Mouse (Mus musculus) embryonic facial prominence, embryonic 11.5 days (tissue): Measurements from ENCODE around the gene 9030025P20Rik. TPM values are rescaled to one million over a fixed set of nuclear protein-coding genes. Genes with fewer than 3 reads are reported as not detected.
"Not testable (repeated sequence)": the region's sequence is repeated elsewhere in the genome, so short reads cannot be mapped to it uniquely, and the experiment has no call there.

Experiments
- ATAC-seq: fragments of 200-750 bp; cut with Nextera tagmentation; replicated peaks from 2 replicates; pipeline ENCODE4 v1.8.0; 2017; ENCODE audit warnings: low read depth; ENCODE audit not compliant: insufficient number of reproducible peaks, low FRiP score, low TSS enrichment
- DNase-seq: peaks from one replicate; pipeline ENCODE4 v3.0.0-alpha.2; 2015; ENCODE audit warnings: low spot score
- H3K27ac ChIP-seq: fragments of 300-500 bp; sonication (generic); replicated peaks from 2 replicates; pipeline ENCODE4 v1.5.1; 2014; ENCODE audit warnings: mild to moderate bottlenecking, low read depth, low read length, control low read depth
- H3K27me3 ChIP-seq: fragments of 300-500 bp; sonication (generic); 2 replicates; pipeline ENCODE4 v1.6.1; 2014; ENCODE audit warnings: mild to moderate bottlenecking, low read length, moderate library complexity, mixed read lengths; ENCODE audit not compliant: control insufficient read depth, insufficient read depth
- H3K36me3 ChIP-seq: fragments of 300-500 bp; sonication (generic); replicated peaks from 2 replicates; pipeline ENCODE4 v1.6.1; 2014; ENCODE audit warnings: low read depth, mild to moderate bottlenecking, low read length, moderate library complexity, mixed read lengths; ENCODE audit not compliant: control insufficient read depth, insufficient read depth
- H3K4me1 ChIP-seq: fragments of 300-500 bp; sonication (generic); 2 replicates; pipeline ENCODE4 v1.6.1; 2014; ENCODE audit warnings: low read length, mixed read lengths; ENCODE audit not compliant: control insufficient read depth, insufficient read depth
- H3K4me2 ChIP-seq: fragments of 300-500 bp; sonication (generic); 2 replicates; pipeline ENCODE4 v1.6.1; 2014; ENCODE audit warnings: low read depth, mild to moderate bottlenecking, control low read depth, low read length, moderate library complexity
- H3K4me3 ChIP-seq: fragments of 300-500 bp; sonication (generic); 2 replicates; pipeline ENCODE4 v1.5.1; 2014; ENCODE audit warnings: low read depth, low read length, control low read depth
- H3K9ac ChIP-seq: fragments of 300-500 bp; sonication (generic); replicated peaks from 2 replicates; pipeline ENCODE4 v1.6.1; 2014; ENCODE audit warnings: mild to moderate bottlenecking, control low read depth, low read length
- H3K9me3 ChIP-seq: fragments of 300-500 bp; sonication (generic); replicated peaks from 2 replicates; pipeline ENCODE4 v1.6.1; 2016; ENCODE audit warnings: mild to moderate bottlenecking, low read length, inconsistent platforms, mixed read lengths; ENCODE audit not compliant: control insufficient read depth
- WGBS: fragments of 180-500 bp; shearing (Covaris S2); extraction: QIAGEN DNeasy Blood & Tissue Kit; methylation state at CpG from one replicate; pipeline ENCODE4 v1.1.7; 2014; 5-methylcytosine and 5-hydroxymethylcytosine counted together
- polyA plus RNA-seq: library from polyadenylated mRNA; unstranded; fragments of >200 nt; fragmentation: Nextera tagmentation; extraction: Ambion mirVana; gene quantifications from 2 replicates; pipeline ENCODE4 v1.2.1, GENCODE M21; 2014

The 9030025P20Rik gene
- polyA plus RNA-seq, 1 experiment from 2014 or later, result 10.7 TPM

DNA sequence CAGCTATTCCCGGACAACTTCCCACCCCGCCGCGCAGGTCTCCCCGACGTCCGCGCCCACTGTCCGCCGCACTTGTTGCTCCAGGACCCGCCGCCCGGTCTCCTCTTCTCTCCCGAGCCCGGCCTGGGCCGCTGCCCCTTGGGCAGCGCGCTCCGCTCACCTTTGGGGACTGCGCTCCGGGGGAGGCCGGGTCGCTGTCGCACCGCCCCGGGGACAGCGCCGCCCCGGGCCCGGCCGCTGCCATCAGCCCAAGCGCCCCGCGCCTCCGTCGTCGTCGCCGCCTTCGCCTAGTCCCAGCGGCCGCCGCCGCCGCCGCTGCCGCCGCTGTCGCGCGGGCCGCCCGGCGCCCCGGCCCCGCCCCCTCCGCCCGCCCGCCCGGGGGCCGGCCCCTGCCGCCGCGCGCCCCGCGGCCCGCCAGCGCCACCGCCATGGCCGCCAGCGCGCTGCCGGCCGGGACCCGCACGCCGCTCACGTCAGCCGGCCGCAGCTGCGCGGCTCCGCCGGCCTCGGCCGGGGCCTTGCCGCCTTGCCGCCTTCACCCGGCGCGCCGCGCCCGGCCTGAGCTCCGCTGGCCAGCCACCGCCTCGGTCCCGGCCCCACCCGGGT is 17.2 kb upstream of the 9030025P20Rik start, which contains the start of gene Phf10:
TSS of gene Phf10 (minus strand) at position 323 of the 606 bp plus-strand sequence.
- not testable (repeated sequence) for H3K27me3 ChIP-seq, H3K27ac ChIP-seq, H3K9me3 ChIP-seq, H3K36me3 ChIP-seq, H3K4me1 ChIP-seq, ATAC-seq
- Histone ChIP-seq H3K9ac (peak within 1 kb of the TSS; percentile 76), H3K4me3 (peak within 1 kb of the TSS; percentile 66), H3K4me2 (peak within 1 kb of the TSS; percentile 90)
- DNase-seq, result peak; percentile 28
- 0% methylated on average over 34 of the region's 100 CpGs for WGBS

DNA sequence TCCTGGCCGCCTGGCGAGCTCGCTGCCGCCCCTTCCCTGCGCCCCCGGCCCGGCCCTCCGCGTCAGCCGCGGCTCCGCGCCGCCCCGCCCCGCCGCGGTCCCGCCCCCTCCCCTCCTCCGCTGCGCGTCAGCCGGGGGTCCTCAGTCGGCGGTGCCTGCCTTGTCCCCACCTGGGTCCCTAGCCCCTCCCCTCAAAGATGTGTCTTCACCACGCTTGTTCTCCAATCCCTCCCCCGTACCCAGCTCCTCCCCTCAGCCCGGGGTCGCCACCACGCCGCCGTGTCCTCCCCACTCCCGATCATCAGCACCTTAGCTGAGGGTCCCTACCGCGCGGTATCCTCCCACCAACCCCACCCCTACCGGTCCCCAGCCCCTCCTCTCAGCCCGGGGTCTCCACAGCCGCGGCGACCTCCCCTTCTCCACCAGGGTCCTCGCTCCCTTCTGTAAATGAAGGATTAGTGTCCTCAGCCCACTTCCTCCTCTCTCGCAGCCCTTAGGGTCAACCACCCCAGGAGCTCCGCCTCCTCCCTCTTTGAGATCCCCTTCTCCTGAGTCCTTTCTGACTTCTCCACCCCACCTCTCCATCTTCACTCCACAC is 16.6 kb upstream of the 9030025P20Rik start:
- H3K9me3 ChIP-seq, H3K27ac ChIP-seq, H3K27me3 ChIP-seq, H3K9ac ChIP-seq, H3K4me3 ChIP-seq, H3K4me1 ChIP-seq, H3K4me2 ChIP-seq, H3K36me3 ChIP-seq, DNase-seq: not testable (repeated sequence)
- ATAC-seq, result peak; percentile 92
- no CpG with 5 or more reads among the region's 44 CpGs for WGBS

DNA sequence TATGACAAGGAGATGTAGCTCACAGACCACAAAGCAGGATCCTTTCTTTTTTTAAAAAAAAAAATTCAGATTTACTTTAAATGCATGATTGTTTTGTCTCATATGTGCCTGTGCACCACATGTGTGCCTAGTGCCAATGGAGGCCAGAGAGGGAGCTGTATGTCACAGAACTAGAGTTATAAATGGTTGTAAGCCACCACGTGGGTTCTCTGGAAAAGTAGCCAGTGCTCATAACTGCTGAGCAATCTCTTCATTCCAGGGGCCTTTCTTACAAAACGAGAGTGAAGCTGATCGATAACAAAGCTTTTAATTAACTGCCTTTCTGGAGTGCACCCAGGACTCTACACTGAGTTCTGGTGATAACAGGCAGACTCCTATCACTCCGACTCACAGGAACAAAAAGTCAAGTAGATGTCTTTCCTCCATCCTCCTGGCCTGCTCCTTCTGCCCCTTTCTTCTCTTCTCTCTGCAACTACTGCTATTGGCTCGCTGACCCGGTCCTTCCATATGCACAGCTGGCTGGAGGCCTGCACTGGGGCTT is 9.8 kb upstream of the 9030025P20Rik start:
- H3K27ac ChIP-seq, H3K36me3 ChIP-seq, H3K27me3 ChIP-seq, H3K4me2 ChIP-seq, H3K4me1 ChIP-seq, DNase-seq, H3K4me3 ChIP-seq, ATAC-seq, H3K9ac ChIP-seq, H3K9me3 ChIP-seq: not testable (repeated sequence)
- no CpG with 5 or more reads among the region's 6 CpGs for WGBS

DNA sequence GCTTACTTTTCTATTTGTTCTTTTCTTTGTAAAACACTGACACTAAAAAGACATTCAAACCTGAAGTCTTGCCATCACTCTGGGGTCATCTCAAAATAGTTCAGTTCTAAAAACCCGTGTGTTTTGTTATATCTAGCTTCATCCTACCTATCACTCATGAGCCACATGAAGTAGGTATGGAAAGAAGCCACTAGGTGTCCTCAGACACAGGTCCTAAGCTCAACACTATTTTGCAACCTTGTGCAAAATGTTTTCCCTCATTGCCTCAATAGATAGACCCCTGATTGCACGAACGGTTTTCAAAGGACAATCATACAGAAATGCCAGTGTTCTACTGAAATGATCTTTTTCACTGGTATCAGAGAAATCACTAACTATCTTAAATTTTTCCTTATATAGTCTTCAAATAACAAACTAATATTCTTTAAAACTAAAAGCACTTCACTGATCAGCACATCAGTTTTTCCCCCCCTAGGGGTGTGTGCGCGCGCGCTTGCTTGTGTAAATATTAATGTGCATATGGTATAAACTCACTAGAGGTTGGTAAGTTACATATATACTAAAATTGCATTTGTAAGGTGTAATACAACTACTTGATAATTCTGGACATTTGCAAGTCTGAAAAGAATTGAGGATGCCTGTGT is 428 bp upstream of the 9030025P20Rik start:
- H3K4me1 ChIP-seq, H3K9me3 ChIP-seq, H3K27me3 ChIP-seq, H3K9ac ChIP-seq, DNase-seq, H3K36me3 ChIP-seq, H3K4me2 ChIP-seq, ATAC-seq, H3K27ac ChIP-seq, H3K4me3 ChIP-seq: not testable (repeated sequence)
- WGBS, result 2% methylated on average over 4 of the region's 7 CpGs

DNA sequence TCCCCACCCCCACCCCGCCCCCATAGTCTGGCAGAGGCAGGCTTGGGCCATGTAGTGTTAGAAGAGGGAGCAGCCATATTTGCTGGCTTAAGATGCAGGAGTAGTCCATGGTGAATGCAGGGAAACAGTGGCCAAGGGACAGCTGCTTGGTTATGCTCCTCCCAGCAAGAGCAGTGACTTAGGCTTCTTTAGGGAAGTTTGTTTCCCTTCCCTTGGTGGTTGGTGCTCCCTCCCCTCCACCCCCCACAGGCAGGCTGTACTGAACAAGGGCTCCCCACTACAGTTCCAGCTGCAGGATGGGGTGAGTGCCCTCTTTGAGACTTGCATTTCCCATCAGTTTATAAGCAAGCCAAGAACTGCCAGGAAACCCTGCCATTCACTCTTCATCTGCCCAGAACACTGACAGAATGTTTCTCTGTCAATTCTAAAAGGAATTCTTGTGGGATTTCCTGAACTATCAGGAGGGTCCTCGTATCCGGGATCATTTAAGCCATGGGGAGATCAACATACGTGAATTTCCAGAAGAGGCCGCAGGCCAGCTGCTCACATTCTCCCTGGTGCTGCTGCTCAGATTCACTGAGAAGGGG is 11.9 kb downstream of the 9030025P20Rik start:
- not testable (repeated sequence) for DNase-seq, ATAC-seq, H3K27me3 ChIP-seq, H3K36me3 ChIP-seq, H3K4me2 ChIP-seq, H3K27ac ChIP-seq, H3K4me3 ChIP-seq, H3K9me3 ChIP-seq, H3K9ac ChIP-seq, H3K4me1 ChIP-seq
- WGBS, result 90% methylated on average over 4 of the region's 5 CpGs

DNA sequence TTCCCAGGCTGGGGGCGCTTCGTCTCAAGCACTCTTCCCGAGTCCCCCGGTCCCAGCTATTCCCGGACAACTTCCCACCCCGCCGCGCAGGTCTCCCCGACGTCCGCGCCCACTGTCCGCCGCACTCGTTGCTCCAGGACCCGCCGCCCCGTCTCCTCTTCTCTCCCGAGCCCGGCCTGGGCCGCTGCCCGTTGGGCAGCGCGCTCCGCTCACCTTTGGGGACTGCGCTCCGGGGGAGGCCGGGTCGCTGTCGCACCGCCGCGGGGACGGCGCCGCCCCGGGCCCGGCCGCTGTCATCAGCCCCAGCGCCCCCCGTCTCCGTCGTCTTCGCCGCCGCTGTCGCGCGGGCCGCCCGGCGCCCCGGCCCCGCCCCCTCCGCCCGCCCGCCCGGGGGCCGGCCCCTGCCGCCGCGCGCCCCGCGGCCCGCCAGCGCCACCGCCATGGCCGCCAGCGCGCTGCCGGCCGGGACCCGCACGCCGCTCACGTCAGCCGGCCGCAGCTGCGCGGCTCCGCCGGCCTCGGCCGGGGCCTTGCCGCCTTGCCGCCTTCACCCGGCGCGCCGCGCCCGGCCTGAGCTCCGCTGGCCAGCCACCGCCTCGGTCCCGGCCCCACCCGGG is 14.4 kb downstream of the 9030025P20Rik start:
- H3K27ac ChIP-seq, DNase-seq, H3K4me2 ChIP-seq, H3K36me3 ChIP-seq, H3K4me1 ChIP-seq, H3K4me3 ChIP-seq, H3K9ac ChIP-seq, H3K9me3 ChIP-seq, H3K27me3 ChIP-seq: not testable (repeated sequence)
- ATAC-seq, result peak; percentile 12; the same call in 1 of the 2 replicates
- WGBS, result no CpG with 5 or more reads among the region's 98 CpGs

DNA sequence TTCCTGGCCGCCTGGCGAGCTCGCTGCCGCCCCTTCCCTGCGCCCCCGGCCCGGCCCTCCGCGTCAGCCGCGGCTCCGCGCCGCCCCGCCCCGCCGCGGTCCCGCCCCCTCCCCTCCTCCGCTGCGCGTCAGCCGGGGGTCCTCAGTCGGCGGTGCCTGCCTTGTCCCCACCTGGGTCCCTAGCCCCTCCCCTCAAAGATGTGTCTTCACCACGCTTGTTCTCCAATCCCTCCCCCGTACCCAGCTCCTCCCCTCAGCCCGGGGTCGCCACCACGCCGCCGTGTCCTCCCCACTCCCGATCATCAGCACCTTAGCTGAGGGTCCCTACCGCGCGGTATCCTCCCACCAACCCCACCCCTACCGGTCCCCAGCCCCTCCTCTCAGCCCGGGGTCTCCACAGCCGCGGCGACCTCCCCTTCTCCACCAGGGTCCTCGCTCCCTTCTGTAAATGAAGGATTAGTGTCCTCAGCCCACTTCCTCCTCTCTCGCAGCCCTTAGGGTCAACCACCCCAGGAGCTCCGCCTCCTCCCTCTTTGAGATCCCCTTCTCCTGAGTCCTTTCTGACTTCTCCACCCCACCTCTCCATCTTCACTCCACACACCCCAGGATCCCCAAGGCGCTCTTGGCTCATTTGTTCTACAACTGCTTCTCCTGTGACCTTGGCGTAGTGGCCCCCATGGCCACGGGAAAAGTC is 15.0 kb downstream of the 9030025P20Rik start:
- not testable (repeated sequence) for DNase-seq, H3K9me3 ChIP-seq, H3K4me1 ChIP-seq, H3K27me3 ChIP-seq, H3K9ac ChIP-seq, H3K4me2 ChIP-seq, H3K4me3 ChIP-seq, H3K27ac ChIP-seq, H3K36me3 ChIP-seq
- peak; percentile 89 for ATAC-seq
- no CpG with 5 or more reads among the region's 47 CpGs for WGBS
